Mouse (Mus musculus) midbrain, embryonic 14.5 days (tissue): ENCODE measurements around the gene Id4. TPM values are rescaled to one million over a fixed set of nuclear protein-coding genes. Genes with fewer than 3 reads are reported as not detected.

Experiments used
- ATAC-seq: fragments of 200-750 bp; cut with Nextera tagmentation; 2 replicates; pipeline ENCODE4 v1.8.0; 2017; ENCODE audit warnings: moderate number of reproducible peaks, moderate library complexity; ENCODE audit not compliant: low FRiP score, low TSS enrichment
- DNase-seq: peaks from one replicate; pipeline ENCODE4 v3.0.0-alpha.2; 2015
- H3K27ac ChIP-seq: fragments of 300-500 bp; sonication (generic); replicated peaks from 2 replicates; pipeline ENCODE4 v1.5.1; 2014; ENCODE audit warnings: mild to moderate bottlenecking, low read depth, low read length, moderate library complexity
- H3K27me3 ChIP-seq: fragments of 300-500 bp; sonication (generic); 2 replicates; pipeline ENCODE4 v1.6.1; 2014; ENCODE audit warnings: low read length, control low read depth, mixed read lengths; ENCODE audit not compliant: control insufficient read depth, insufficient read depth
- H3K36me3 ChIP-seq: fragments of 300-500 bp; sonication (generic); 2 replicates; pipeline ENCODE4 v1.6.1; 2014; ENCODE audit warnings: low read length, control low read depth; ENCODE audit not compliant: control insufficient read depth, insufficient read depth
- H3K4me1 ChIP-seq: fragments of 300-500 bp; sonication (generic); 2 replicates; pipeline ENCODE4 v1.6.1; 2014; ENCODE audit warnings: mild to moderate bottlenecking, antibody characterized with exemption, low read length, control low read depth; ENCODE audit not compliant: control insufficient read depth, insufficient read depth
- H3K4me2 ChIP-seq: fragments of 300-500 bp; sonication (generic); 2 replicates; pipeline ENCODE4 v1.6.1; 2014; ENCODE audit warnings: mild to moderate bottlenecking, low read length, moderate library complexity
- H3K4me3 ChIP-seq: fragments of 300-500 bp; sonication (generic); replicated peaks from 2 replicates; pipeline ENCODE4 v1.5.1; 2014; ENCODE audit warnings: low read depth, low read length
- H3K9ac ChIP-seq: fragments of 300-500 bp; sonication (generic); replicated peaks from 2 replicates; pipeline ENCODE4 v1.6.1; 2014; ENCODE audit warnings: mild to moderate bottlenecking, low read length, moderate library complexity
- H3K9me3 ChIP-seq: fragments of 300-500 bp; sonication (generic); 2 replicates; pipeline ENCODE4 v1.6.1; 2016; ENCODE audit warnings: low read length, control low read depth, mixed read lengths; ENCODE audit not compliant: control insufficient read depth
- WGBS: fragments of 180-500 bp; shearing (Covaris S2); extraction: QIAGEN DNeasy Blood & Tissue Kit; methylation state at CpG from one replicate; pipeline ENCODE4 v1.1.7; 2014; 5-methylcytosine and 5-hydroxymethylcytosine counted together
- polyA plus RNA-seq: library from polyadenylated mRNA; unstranded; fragments of >200 nt; fragmentation: Nextera tagmentation; extraction: Ambion mirVana; gene quantifications from 2 replicates; pipeline ENCODE4 v1.2.1, GENCODE M21; 2014

The Id4 gene
- 149 and 156 TPM in 2 replicates for polyA plus RNA-seq

DNA sequence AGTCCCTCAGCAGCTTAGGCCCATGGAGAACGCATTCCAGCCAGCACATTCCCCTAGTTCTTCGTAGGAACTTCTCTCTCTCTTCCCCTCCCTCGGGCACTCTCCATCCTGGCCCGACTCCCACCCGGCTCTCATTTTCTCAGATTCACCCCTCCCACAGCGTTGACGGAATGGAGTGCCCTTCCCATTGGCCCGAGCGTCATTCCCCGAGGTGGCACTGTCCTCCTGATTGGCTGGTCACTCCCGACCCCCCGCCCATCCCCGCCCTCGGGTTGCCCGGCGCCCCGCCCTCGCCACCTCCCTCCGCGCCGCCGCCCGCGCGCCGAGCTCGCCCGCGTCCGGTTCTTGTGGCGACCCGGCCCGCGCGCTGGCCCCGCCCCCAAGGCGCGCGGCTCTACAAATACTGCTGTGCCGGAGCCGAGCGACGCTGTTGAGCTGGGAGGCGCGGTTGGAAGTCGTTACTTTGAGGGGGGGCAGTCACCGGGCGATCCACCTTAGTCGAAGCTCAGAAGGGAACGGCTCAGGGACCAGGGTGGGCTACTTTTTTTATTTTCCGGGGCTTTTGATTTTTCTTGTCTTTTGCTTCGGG is at the start of gene Id4:
Gene Id4, plus strand, starts transcription at position 539 of the 589 bp plus-strand sequence.
- ATAC-seq = peak; percentile 95
- Histone ChIP-seq H3K36me3 (no peaks in the 10 kb centered on the region), H3K9ac (peak within 1 kb of the TSS; percentile 99), H3K4me3 (peak within 1 kb of the TSS; percentile 90), H3K27me3 (no peaks in the 10 kb centered on the region), H3K9me3 (no peaks in the 10 kb centered on the region), H3K4me2 (peak within 1 kb of the TSS; percentile 68), H3K27ac (peak within 1 kb of the TSS; percentile 98), H3K4me1 (peaks cover 21% of the 10 kb centered on the region)
- under 1% methylated on average over 52 of the region's 52 CpGs for WGBS
- peak; percentile 98 for DNase-seq

DNA sequence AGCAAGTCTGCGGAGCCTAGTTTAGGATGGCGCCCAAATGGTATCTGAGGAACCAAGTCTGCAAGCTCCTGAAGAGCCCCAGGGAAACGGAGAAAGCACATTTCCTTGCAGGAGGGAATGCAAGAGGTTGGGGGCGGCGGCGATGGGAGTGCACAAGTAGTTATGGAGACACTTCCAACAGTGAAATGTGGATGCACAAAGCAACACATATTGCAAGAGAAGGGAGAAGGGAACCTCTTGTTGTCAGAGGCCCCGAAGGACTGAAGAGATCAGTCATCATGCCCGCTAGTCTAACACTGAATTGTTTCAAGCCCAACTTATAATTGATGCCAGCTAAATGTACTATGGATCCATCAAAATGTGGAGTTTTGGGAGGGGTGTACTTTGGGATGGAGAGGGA is 33.9 kb upstream of the Id4 start:
- Histone ChIP-seq H3K27ac (peak overlapping the region; percentile 67), H3K9ac (no peak overlapping the region; the same call in 1 of the 2 replicates)
- ATAC-seq = no peak

DNA sequence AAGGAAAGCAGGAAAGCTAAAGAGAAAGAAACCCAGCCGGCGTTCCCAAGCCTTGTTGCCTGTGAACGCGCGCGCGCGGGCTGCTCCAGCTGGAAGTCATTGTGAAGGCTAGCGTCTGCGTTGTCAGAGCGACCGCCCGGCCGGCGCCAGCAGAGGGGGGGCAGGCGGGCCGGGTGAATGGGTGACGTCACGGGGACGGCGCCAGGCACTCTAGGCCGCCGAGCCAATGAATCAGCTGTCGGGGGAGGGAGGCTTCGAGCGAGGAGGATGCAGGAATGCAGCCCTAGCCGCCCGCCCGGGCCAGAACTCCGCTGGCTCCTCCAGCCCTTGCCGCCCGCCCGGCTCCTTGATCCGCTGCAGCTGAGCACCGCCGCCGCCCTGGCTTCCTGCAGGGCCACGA is 33.3 kb upstream of the Id4 start:
- Histone ChIP-seq H3K9me3 (no peaks in the 10 kb centered on the region), H3K36me3 (no peaks in the 10 kb centered on the region), H3K27me3 (no peaks in the 10 kb centered on the region), H3K9ac (peak overlapping the region; percentile 70), H3K4me1 (peaks cover 19% of the 10 kb centered on the region), H3K27ac (peak overlapping the region; percentile 94), H3K4me3 (peak overlapping the region; percentile 37), H3K4me2 (peak overlapping the region; percentile 69)
- under 1% methylated on average over 38 of the region's 38 CpGs for WGBS
- ATAC-seq (peak; percentile 97), DNase-seq (peak; percentile 98)

More for the DNA sequence above, 33.9 kb upstream of the Id4 start:
- Histone ChIP-seq H3K27me3 (no peaks in the 10 kb centered on the region), H3K4me2 (peak overlapping the region; percentile 69), H3K9me3 (no peaks in the 10 kb centered on the region), H3K36me3 (no peaks in the 10 kb centered on the region), H3K4me1 (peaks cover 19% of the 10 kb centered on the region), H3K4me3 (peak overlapping the region; percentile 37; the same call in 1 of the 2 replicates)
- 27% methylated on average over 8 of the region's 8 CpGs for WGBS
- DNase-seq = peak; percentile 51

GRCm38 (mm10) chr13:48228114-48228513 is 32.9 kb upstream of the Id4 start:
- Histone ChIP-seq H3K9me3 (no peaks in the 10 kb centered on the region), H3K9ac (peak overlapping the region; percentile 70), H3K36me3 (no peaks in the 10 kb centered on the region), H3K27ac (peak overlapping the region; percentile 94), H3K4me1 (peaks cover 19% of the 10 kb centered on the region), H3K4me3 (peak overlapping the region; percentile 37), H3K4me2 (peak overlapping the region; percentile 69), H3K27me3 (no peaks in the 10 kb centered on the region)
- ATAC-seq (peak; percentile 21; the same call in 1 of the 2 replicates), DNase-seq (no peak)
- WGBS = 10% methylated on average over 4 of the region's 4 CpGs

GRCm38 (mm10) chr13:48230996-48231395 is 30.0 kb upstream of the Id4 start:
- no peak overlapping the region for H3K27ac ChIP-seq
- H3K4me2 ChIP-seq = no peak overlapping the region
- no peak for DNase-seq

GRCm38 (mm10) chr13:48236436-48236835 is 24.6 kb upstream of the Id4 start:
- Histone ChIP-seq H3K9ac (no peak overlapping the region), H3K9me3 (no peaks in the 10 kb centered on the region), H3K27me3 (no peaks in the 10 kb centered on the region), H3K27ac (peak overlapping the region; percentile 63), H3K4me3 (no peak overlapping the region), H3K4me2 (peak overlapping the region; percentile 21), H3K36me3 (no peaks in the 10 kb centered on the region), H3K4me1 (peaks cover 13% of the 10 kb centered on the region)
- DNase-seq (peak; percentile 47), ATAC-seq (no peak)
- 82% methylated on average over 4 of the region's 4 CpGs for WGBS

More at GRCm38 (mm10) chr13:48230996-48231395, 30.0 kb upstream of the Id4 start:
- H3K27me3 ChIP-seq = no peaks in the 10 kb centered on the region
- no peaks in the 10 kb centered on the region for H3K36me3 ChIP-seq
- no peak overlapping the region for H3K9ac ChIP-seq
- peaks cover 19% of the 10 kb centered on the region for H3K4me1 ChIP-seq
- no peak overlapping the region for H3K4me3 ChIP-seq
- 47% methylated on average over 6 of the region's 6 CpGs for WGBS
- no peak for ATAC-seq
- H3K9me3 ChIP-seq = no peaks in the 10 kb centered on the region

- H3K27ac ChIP-seq = peak overlapping the region; percentile 63
These were observed 24.2 kb upstream of the Id4 start for GRCm38 (mm10) chr13:48236865-48237264.

GRCm38 (mm10) chr13:48237516-48237915 is 23.5 kb upstream of the Id4 start:
- H3K27me3 ChIP-seq = no peaks in the 10 kb centered on the region
- H3K9ac ChIP-seq = no peak overlapping the region
- no peaks in the 10 kb centered on the region for H3K9me3 ChIP-seq
- ATAC-seq (no peak), DNase-seq (peak; percentile 55)
- peaks cover 13% of the 10 kb centered on the region for H3K4me1 ChIP-seq
- H3K4me3 ChIP-seq = no peak overlapping the region
- H3K4me2 ChIP-seq = no peak overlapping the region
- WGBS = 14% methylated on average over 4 of the region's 4 CpGs
- no peaks in the 10 kb centered on the region for H3K36me3 ChIP-seq
- H3K27ac ChIP-seq = peak overlapping the region; percentile 57

More at GRCm38 (mm10) chr13:48236865-48237264, 24.2 kb upstream of the Id4 start:
- DNase-seq (peak; percentile 55), ATAC-seq (no peak)
- H3K9me3 ChIP-seq = no peaks in the 10 kb centered on the region
- H3K4me2 ChIP-seq = peak overlapping the region; percentile 21
- no peak overlapping the region for H3K9ac ChIP-seq
- H3K4me3 ChIP-seq = no peak overlapping the region
- peaks cover 13% of the 10 kb centered on the region for H3K4me1 ChIP-seq
- H3K36me3 ChIP-seq = no peaks in the 10 kb centered on the region
- H3K27me3 ChIP-seq = no peaks in the 10 kb centered on the region
- 57% methylated on average over 7 of the region's 7 CpGs for WGBS
